Mouse (Mus musculus): ENCODE data around the gene Rnf220.

- TF ChIP-seq CTCF (IDR thresholded peaks at IDR 0.05; ENCODE audit: low read depth), result peak; percentile 12; the same call in 1 of the 2 replicates
- TF ChIP-seq EP300 (IDR thresholded peaks at IDR 0.05; ENCODE audit: low read depth), result no peak
These were observed 12.4 kb downstream of the Rnf220 start for GRCm38 (mm10) chr4:117484256-117485044.

Data from liver, postnatal 0 days (tissue).